Mouse (Mus musculus): ENCODE measurements around the gene Usp25.

DNA sequence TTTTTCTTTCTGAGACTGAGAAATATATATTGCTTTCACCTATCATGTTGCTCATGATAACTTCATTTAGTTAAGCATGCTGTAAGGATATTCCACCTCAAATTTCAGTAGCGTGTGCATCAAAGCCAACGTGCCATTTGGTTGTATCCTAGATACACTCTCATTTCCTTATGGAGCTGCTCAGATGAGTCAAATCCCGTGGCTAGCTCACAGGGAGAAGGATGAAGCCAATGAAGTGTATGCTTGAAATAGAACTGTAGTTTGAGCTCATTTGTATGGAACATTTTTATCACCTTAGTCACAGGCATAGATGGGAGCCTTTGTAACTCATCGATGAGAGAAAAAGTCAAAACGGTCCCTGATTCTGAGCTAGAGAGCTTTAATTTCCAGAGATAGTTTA, 20.8 kb downstream of the Usp25 start:
- TF ChIP-seq CTCF (IDR thresholded peaks at IDR 0.05; ENCODE audit: low read depth, low read length): no peak
- TF ChIP-seq POLR2A (IDR thresholded peaks at IDR 0.05; ENCODE audit: extremely low read depth, insufficient read depth, low read length): no peak
